Mouse (Mus musculus): ENCODE data around the gene Parg.
"Not testable (repeated sequence)": the region's sequence is repeated elsewhere in the genome, so short reads cannot be mapped to it uniquely, and the experiment has no call there.

Gene Parg

GRCm38 (mm10) chr14:32201791-32202451 lies at the start of gene Parg, which contains the start of gene Timm23:
Gene Parg, plus strand, starts transcription at chr14:32201949.
Gene Timm23, minus strand, starts transcription at chr14:32201898.
- peak; percentile 79 for DNase-seq (ENCODE audit: low spot score)

- DNase-seq (ENCODE audit: low spot score): no peak
These were observed 49.3 kb upstream of the Parg start for GRCm38 (mm10) chr14:32152243-32152965.

- no peak for DNase-seq (ENCODE audit: low spot score)
These were observed 48.6 kb upstream of the Parg start for GRCm38 (mm10) chr14:32153156-32153555.

- no peak for DNase-seq (ENCODE audit: low spot score)
These were observed 47.0 kb upstream of the Parg start for GRCm38 (mm10) chr14:32154758-32155157.

GRCm38 (mm10) chr14:32159150-32159670 lies 42.5 kb upstream of the Parg start:
- no peak for DNase-seq (ENCODE audit: low spot score)

- DNase-seq (ENCODE audit: low spot score): peak; percentile 94
These were observed 42.0 kb upstream of the Parg start, which contains the start of gene Ncoa4 for GRCm38 (mm10) chr14:32159690-32160246. Gene Ncoa4, plus strand, starts transcription at chr14:32159865.

- no peak for DNase-seq (ENCODE audit: low spot score)
These were observed 41.2 kb upstream of the Parg start for GRCm38 (mm10) chr14:32160563-32160962.

GRCm38 (mm10) chr14:32161090-32161885 lies 40.5 kb upstream of the Parg start:
- no peak for DNase-seq (ENCODE audit: low spot score)

GRCm38 (mm10) chr14:32162231-32162630 lies 39.5 kb upstream of the Parg start:
- DNase-seq (ENCODE audit: low spot score): no peak

GRCm38 (mm10) chr14:32163203-32163888 lies 38.4 kb upstream of the Parg start:
- DNase-seq (ENCODE audit: low spot score): no peak

- DNase-seq (ENCODE audit: low spot score): no peak
These were observed 37.3 kb upstream of the Parg start for GRCm38 (mm10) chr14:32164173-32165051.

GRCm38 (mm10) chr14:32165278-32166061 lies 36.3 kb upstream of the Parg start:
- peak; percentile 82 for DNase-seq (ENCODE audit: low spot score)

GRCm38 (mm10) chr14:32166062-32166441 lies 35.7 kb upstream of the Parg start:
- DNase-seq (ENCODE audit: low spot score): no peak

- no peak for DNase-seq (ENCODE audit: low spot score)
These were observed 34.9 kb upstream of the Parg start for GRCm38 (mm10) chr14:32166840-32167239.

GRCm38 (mm10) chr14:32167326-32167725 lies 34.4 kb upstream of the Parg start:
- no peak for DNase-seq (ENCODE audit: low spot score)

- DNase-seq (ENCODE audit: low spot score): peak; percentile 62
These were observed 33.0 kb upstream of the Parg start for GRCm38 (mm10) chr14:32168653-32169231.

- DNase-seq (ENCODE audit: low spot score): no peak
These were observed 31.6 kb upstream of the Parg start for GRCm38 (mm10) chr14:32170137-32170536.

- DNase-seq (ENCODE audit: low spot score): no peak
These were observed 26.4 kb upstream of the Parg start for GRCm38 (mm10) chr14:32175310-32175709.

GRCm38 (mm10) chr14:32176590-32176989 lies 25.2 kb upstream of the Parg start:
- not testable (repeated sequence) for DNase-seq (ENCODE audit: low spot score)

All from spleen, adult 12 weeks (tissue).